Mouse (Mus musculus): ENCODE results near the gene Lnx2. TPM values are rescaled to one million over a fixed set of nuclear protein-coding genes. Genes with fewer than 3 reads are reported as not detected.

The Lnx2 gene
- 18.3 and 20.5 TPM in 2 replicates for polyA plus RNA-seq (2015; fragmentation: Nextera tagmentation; extraction: Ambion mirVana)

DNA sequence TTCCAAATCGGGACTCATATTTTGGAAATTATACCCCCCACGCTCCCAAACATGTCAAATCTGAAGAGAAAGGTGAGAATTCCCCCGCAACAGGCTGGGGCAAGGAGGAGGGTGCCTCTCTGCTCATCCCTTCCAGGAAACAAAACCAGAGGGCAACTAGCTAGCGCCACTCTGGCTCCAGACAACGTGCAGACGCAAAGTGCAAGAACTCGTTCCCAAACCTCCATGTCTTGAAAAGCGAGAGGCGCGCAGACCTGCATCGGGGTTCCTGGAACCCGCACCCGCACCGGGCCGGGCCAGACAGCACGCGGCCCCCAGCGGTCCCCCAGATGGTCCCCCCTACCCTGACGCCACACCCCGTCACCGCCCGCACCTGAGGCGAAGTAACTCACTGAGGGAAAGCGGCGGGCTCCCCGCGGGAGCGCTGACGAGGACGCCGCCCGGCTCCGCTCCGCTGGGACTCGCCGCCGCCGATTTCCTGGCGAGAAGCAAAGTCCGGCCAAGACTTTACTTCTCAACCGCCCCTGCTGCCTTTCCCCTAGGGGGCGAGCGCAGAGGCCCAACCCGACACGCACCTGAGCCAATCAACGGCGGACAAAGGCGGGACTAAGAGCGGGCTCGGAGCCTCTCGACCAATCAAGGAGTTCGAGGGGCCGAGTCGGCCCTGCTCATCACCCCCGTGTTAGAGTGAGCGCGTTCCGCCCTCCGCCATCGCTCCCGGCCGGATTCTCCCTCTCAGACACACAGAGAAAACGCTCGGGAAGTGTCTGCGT lies at the start of gene Lnx2:
TSS of gene Lnx2 (minus strand) at position 561 of the 773 bp plus-strand sequence.
- H3K4me3 ChIP-seq (replicated peaks; ENCODE audit: low read length): peak within 1 kb of the TSS; percentile 79
- peak within 1 kb of the TSS; percentile 88 for H3K9ac ChIP-seq (ENCODE audit: low read length)
- H3K4me2 ChIP-seq (ENCODE audit: low read depth, low read length): peak within 1 kb of the TSS; percentile 91
- H3K27me3 ChIP-seq (ENCODE audit: control insufficient read depth, insufficient read depth, low read length): no peaks in the 10 kb centered on the region
- H3K4me1 ChIP-seq (ENCODE audit: control insufficient read depth, insufficient read depth, low read length): peaks cover 33% of the 10 kb centered on the region
- H3K27ac ChIP-seq (ENCODE audit: low read length): peak within 1 kb of the TSS; percentile 98
- peak; percentile 98 for ATAC-seq (ENCODE audit: insufficient read depth, low FRiP score)
- no peaks in the 10 kb centered on the region for H3K36me3 ChIP-seq (ENCODE audit: control insufficient read depth, insufficient read depth, low read length)
- no peaks in the 10 kb centered on the region for H3K9me3 ChIP-seq (replicated peaks; ENCODE audit: control insufficient read depth, low read length)
- under 1% methylated on average over 63 of the region's 65 CpGs for WGBS

DNA sequence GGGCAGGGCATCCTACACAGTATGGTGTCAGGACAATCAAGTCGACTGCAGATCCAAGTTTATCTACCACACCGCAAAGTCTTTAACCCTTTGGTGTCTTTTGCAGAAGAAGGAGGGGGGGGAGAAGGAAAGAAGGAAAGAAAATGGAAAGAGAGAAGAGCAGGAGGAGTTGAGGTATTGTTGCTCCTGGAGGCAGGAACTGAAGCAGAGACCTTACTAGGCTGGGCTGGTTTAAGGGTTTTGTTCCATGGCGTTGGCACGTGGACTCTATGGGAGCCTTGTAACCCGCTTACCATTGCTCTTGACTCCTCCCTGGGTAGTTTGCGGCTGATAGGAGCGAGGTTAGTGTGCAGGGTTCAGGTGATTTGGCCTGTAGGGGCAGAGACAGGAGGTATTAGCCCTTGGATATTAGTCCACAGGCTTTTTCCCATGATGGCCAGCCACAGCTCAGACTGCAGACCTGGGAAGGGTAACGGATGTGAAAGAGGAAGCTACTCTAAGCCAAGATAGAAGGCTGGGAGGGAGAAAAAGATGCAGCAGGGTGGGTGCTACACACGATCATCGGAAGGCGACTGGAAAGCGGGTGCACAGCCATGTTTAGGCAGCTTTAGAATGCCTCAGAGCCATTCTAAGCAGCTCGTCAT lies 49.3 kb upstream of the Lnx2 start:
- no peak overlapping the region for H3K27ac ChIP-seq (ENCODE audit: low read length)
- ATAC-seq (ENCODE audit: insufficient read depth, low FRiP score): no peak
- peaks cover 4% of the 10 kb centered on the region; the same call in 1 of the 2 replicates for H3K9me3 ChIP-seq (replicated peaks; ENCODE audit: control insufficient read depth, low read length)
- 0 out of 2 replicates have a peak, but pooled peaks cover 2% of the 10 kb centered on the region for H3K36me3 ChIP-seq (ENCODE audit: control insufficient read depth, insufficient read depth, low read length)
- no peak overlapping the region for H3K9ac ChIP-seq (ENCODE audit: low read length)
- 84% methylated on average over 13 of the region's 13 CpGs for WGBS
- no peak overlapping the region for H3K4me3 ChIP-seq (replicated peaks; ENCODE audit: low read length)
- no peaks in the 10 kb centered on the region for H3K4me1 ChIP-seq (ENCODE audit: control insufficient read depth, insufficient read depth, low read length)
- H3K27me3 ChIP-seq (ENCODE audit: control insufficient read depth, insufficient read depth, low read length): no peaks in the 10 kb centered on the region
- no peak overlapping the region for H3K4me2 ChIP-seq (ENCODE audit: low read depth, low read length)

DNA sequence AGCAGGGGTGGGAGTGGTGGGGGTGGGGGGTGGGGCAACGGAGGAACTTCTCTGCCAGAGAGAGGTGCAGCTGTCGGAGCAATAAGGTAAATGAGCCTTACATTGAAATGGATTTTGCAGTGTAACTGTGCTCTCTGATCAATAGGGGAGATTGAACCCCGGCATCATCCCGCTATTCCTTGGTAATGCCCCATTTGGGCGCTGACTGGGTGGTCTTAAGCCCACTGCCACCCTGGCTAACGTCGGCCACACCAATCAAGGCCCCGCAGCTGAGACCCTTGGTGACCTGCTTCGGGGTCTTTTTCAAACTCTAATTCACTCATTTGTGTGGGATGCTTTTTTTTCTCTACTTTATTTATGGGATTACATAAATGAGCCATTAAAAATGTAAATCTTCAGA lies 48.4 kb upstream of the Lnx2 start:
- ATAC-seq (ENCODE audit: insufficient read depth, low FRiP score): no peak
- H3K4me2 ChIP-seq (ENCODE audit: low read depth, low read length): no peak overlapping the region

DNA sequence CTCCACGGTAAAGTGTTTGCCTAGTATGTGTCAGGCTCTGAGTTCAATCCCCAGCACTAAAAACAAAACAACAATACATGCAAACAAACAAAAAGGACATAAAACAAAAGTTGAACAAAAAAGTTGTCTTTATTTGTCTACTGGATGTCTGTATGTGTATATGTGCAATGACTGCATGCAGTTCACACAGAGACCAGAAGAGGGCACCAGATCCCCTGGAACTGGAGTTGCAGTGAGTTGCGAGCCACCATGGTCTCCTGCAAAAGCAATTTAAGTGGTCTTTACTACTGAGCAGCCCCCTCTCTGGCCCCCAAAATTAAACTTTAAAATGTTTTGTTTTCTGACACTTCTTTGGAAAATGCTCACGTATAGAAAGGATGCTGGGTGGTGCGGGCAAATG lies 44.8 kb upstream of the Lnx2 start:
- peaks cover 4% of the 10 kb centered on the region; the same call in 1 of the 2 replicates for H3K9me3 ChIP-seq (replicated peaks; ENCODE audit: control insufficient read depth, low read length)
- no peak overlapping the region for H3K27ac ChIP-seq (ENCODE audit: low read length)
- no peak overlapping the region for H3K4me3 ChIP-seq (replicated peaks; ENCODE audit: low read length)
- H3K36me3 ChIP-seq (ENCODE audit: control insufficient read depth, insufficient read depth, low read length): 0 out of 2 replicates have a peak, but pooled peaks cover 2% of the 10 kb centered on the region
- no peaks in the 10 kb centered on the region for H3K4me1 ChIP-seq (ENCODE audit: control insufficient read depth, insufficient read depth, low read length)
- WGBS: 93% methylated on average over 4 of the region's 4 CpGs
- ATAC-seq (ENCODE audit: insufficient read depth, low FRiP score): no peak
- H3K27me3 ChIP-seq (ENCODE audit: control insufficient read depth, insufficient read depth, low read length): no peaks in the 10 kb centered on the region
- no peak overlapping the region for H3K4me2 ChIP-seq (ENCODE audit: low read depth, low read length)
- H3K9ac ChIP-seq (ENCODE audit: low read length): no peak overlapping the region

More for the DNA sequence above, 48.4 kb upstream of the Lnx2 start:
- no peak overlapping the region for H3K4me3 ChIP-seq (replicated peaks; ENCODE audit: low read length)
- 0 out of 2 replicates have a peak, but pooled peaks cover 2% of the 10 kb centered on the region for H3K36me3 ChIP-seq (ENCODE audit: control insufficient read depth, insufficient read depth, low read length)
- H3K9ac ChIP-seq (ENCODE audit: low read length): no peak overlapping the region
- no peak overlapping the region for H3K27ac ChIP-seq (ENCODE audit: low read length)
- H3K4me1 ChIP-seq (ENCODE audit: control insufficient read depth, insufficient read depth, low read length): no peaks in the 10 kb centered on the region
- H3K9me3 ChIP-seq (replicated peaks; ENCODE audit: control insufficient read depth, low read length): peaks cover 4% of the 10 kb centered on the region; the same call in 1 of the 2 replicates
- H3K27me3 ChIP-seq (ENCODE audit: control insufficient read depth, insufficient read depth, low read length): no peaks in the 10 kb centered on the region
- WGBS: 54% methylated on average over 9 of the region's 9 CpGs

DNA sequence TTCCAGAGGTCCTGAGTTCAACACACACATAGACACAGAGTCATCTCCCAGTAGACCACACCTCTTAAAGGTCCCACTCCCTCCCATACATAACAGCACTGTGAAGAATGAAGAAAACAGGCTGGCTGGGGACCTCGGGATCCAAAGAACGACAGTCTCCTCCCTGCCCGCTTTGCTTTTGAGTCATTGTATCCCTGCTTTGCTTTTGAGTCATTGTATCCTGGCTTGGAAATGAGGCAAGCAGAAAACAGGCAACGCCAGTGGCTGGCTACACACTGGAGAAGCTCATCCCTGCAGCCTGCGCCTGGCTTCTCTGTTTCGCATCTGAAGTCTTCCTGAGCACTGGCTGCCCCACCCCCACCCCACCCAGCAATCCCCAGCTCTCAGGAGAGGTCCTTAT lies 40.6 kb upstream of the Lnx2 start:
- H3K9ac ChIP-seq (ENCODE audit: low read length): no peak overlapping the region
- ATAC-seq (ENCODE audit: insufficient read depth, low FRiP score): no peak
- H3K4me2 ChIP-seq (ENCODE audit: low read depth, low read length): no peak overlapping the region
- 30% methylated on average over 6 of the region's 6 CpGs for WGBS
- H3K9me3 ChIP-seq (replicated peaks; ENCODE audit: control insufficient read depth, low read length): peaks cover 9% of the 10 kb centered on the region; the same call in 1 of the 2 replicates
- H3K27ac ChIP-seq (ENCODE audit: low read length): no peak overlapping the region
- no peak overlapping the region for H3K4me3 ChIP-seq (replicated peaks; ENCODE audit: low read length)
- no peaks in the 10 kb centered on the region for H3K27me3 ChIP-seq (ENCODE audit: control insufficient read depth, insufficient read depth, low read length)
- H3K36me3 ChIP-seq (ENCODE audit: control insufficient read depth, insufficient read depth, low read length): peaks cover 7% of the 10 kb centered on the region
- no peaks in the 10 kb centered on the region for H3K4me1 ChIP-seq (ENCODE audit: control insufficient read depth, insufficient read depth, low read length)

DNA sequence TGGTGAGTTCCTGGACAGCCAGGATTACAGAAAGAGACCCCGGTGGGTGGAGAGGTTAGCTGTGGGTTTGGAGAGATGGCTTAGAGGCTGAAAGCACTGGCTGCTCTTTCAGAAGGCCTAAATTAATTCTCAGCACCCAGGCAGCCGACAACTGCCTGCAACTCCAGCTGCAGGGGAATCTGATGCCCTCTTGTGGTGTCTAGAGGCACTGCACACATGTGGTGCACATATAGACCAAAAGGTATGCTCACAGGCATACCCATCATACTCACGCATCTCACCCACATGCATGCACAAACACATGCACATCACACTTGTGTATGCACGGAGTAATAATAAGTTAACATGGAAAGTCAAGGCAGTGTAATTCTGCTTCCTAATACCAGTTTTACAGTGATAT lies 39.2 kb upstream of the Lnx2 start:
- WGBS: 95% methylated on average over 4 of the region's 4 CpGs
- Histone ChIP-seq H3K4me2 (ENCODE audit: low read depth, low read length) (no peak overlapping the region), H3K9me3 (replicated peaks; ENCODE audit: control insufficient read depth, low read length) (0 out of 2 replicates have a peak, but pooled peaks cover 6% of the 10 kb centered on the region), H3K27me3 (ENCODE audit: control insufficient read depth, insufficient read depth, low read length) (no peaks in the 10 kb centered on the region), H3K4me1 (ENCODE audit: control insufficient read depth, insufficient read depth, low read length) (no peaks in the 10 kb centered on the region), H3K36me3 (ENCODE audit: control insufficient read depth, insufficient read depth, low read length) (peaks cover 13% of the 10 kb centered on the region), H3K27ac (ENCODE audit: low read length) (no peak overlapping the region), H3K9ac (ENCODE audit: low read length) (no peak overlapping the region), H3K4me3 (replicated peaks; ENCODE audit: low read length) (no peak overlapping the region)
- ATAC-seq (ENCODE audit: insufficient read depth, low FRiP score): no peak

DNA sequence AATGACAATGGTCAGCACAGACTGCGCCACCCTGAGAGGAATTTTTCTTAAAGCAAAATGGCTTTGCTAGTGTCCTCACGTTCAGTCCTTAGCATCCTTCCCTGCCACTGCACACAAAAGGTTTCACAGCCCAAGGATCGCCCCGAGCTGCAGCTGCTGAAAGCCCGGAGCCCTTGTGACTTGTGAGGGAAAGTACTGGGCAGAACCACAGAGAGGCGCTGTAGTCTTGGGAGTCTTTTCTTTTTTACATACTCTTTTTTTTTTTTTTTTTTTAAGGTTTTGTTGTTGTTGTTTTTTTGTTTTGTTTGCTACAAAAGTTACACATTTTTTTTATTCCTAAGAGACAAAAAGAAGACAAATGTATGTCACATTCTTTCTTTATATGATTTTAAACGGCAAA lies 38.4 kb upstream of the Lnx2 start:
- no peak for ATAC-seq (ENCODE audit: insufficient read depth, low FRiP score)
- Histone ChIP-seq H3K4me2 (ENCODE audit: low read depth, low read length) (no peak overlapping the region), H3K9me3 (replicated peaks; ENCODE audit: control insufficient read depth, low read length) (0 out of 2 replicates have a peak, but pooled peaks cover 6% of the 10 kb centered on the region), H3K9ac (ENCODE audit: low read length) (no peak overlapping the region), H3K27ac (ENCODE audit: low read length) (no peak overlapping the region), H3K4me3 (replicated peaks; ENCODE audit: low read length) (no peak overlapping the region), H3K4me1 (ENCODE audit: control insufficient read depth, insufficient read depth, low read length) (no peaks in the 10 kb centered on the region), H3K36me3 (ENCODE audit: control insufficient read depth, insufficient read depth, low read length) (peaks cover 13% of the 10 kb centered on the region), H3K27me3 (ENCODE audit: control insufficient read depth, insufficient read depth, low read length) (no peaks in the 10 kb centered on the region)
- WGBS: 73% methylated on average over 7 of the region's 7 CpGs

DNA sequence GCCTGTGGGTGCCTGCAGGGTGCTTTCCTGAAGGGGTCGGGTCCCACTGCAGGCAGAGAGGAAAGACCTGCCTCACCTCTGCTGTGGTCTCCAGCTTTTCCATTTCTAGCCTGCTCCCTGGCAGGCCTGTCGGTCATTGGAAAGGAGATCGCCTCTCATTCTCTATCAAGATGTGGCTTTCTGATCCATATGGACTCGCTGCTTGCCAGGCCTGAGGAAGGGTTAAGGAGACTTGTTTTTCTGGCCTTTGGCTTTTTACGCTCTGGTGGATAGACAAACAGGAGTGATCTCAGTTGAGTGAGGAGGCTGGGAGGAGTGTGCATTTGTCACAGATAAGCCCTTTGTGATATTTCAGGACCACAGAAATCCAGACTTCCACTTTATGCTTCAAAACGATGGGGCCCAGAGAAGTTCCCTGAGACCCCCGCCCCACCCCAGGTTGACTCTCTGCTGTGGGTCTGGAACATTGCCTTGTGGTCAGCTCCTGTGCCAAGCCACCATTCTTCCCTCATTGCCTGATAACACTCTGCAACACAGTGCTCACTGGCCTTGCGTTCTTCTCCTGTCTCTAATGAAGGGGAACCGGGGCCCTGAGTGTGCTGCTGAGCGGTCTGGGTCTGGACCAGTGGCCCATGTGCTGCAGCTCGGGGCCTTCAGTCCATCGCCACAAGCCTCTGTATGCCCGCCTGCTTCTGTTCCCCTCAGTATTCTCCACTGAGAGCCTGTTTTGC lies 32.6 kb upstream of the Lnx2 start:
- WGBS: 90% methylated on average over 13 of the region's 13 CpGs
- Histone ChIP-seq H3K4me1 (ENCODE audit: control insufficient read depth, insufficient read depth, low read length) (no peaks in the 10 kb centered on the region), H3K4me2 (ENCODE audit: low read depth, low read length) (no peak overlapping the region), H3K27ac (ENCODE audit: low read length) (no peak overlapping the region), H3K27me3 (ENCODE audit: control insufficient read depth, insufficient read depth, low read length) (no peaks in the 10 kb centered on the region), H3K4me3 (replicated peaks; ENCODE audit: low read length) (no peak overlapping the region), H3K9ac (ENCODE audit: low read length) (no peak overlapping the region), H3K9me3 (replicated peaks; ENCODE audit: control insufficient read depth, low read length) (no peaks in the 10 kb centered on the region), H3K36me3 (ENCODE audit: control insufficient read depth, insufficient read depth, low read length) (peaks cover 23% of the 10 kb centered on the region)
- ATAC-seq (ENCODE audit: insufficient read depth, low FRiP score): no peak

DNA sequence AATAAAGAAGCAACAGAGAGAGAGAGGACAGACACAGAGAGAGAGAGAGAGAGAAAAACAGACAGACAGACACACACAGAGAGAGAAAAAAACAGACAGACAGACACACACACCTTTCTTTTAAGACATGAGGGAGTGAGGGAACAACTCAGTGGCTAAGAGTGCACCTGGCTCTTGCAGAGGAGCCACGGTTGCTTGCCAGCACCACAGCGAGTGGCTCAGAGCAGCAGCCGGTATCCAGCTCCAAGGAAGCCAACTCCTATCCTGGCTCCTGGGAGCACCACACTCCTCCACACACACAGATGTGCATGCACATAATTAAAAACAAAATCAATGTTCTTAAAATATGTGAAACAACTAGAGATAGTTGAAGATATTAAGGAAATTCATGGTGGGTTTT lies 30.9 kb upstream of the Lnx2 start:
- no peak overlapping the region for H3K4me2 ChIP-seq (ENCODE audit: low read depth, low read length)
- H3K27ac ChIP-seq (ENCODE audit: low read length): no peak overlapping the region
- 96% methylated on average over 3 of the region's 3 CpGs for WGBS
- H3K27me3 ChIP-seq (ENCODE audit: control insufficient read depth, insufficient read depth, low read length): no peaks in the 10 kb centered on the region
- ATAC-seq (ENCODE audit: insufficient read depth, low FRiP score): no peak
- no peaks in the 10 kb centered on the region for H3K4me1 ChIP-seq (ENCODE audit: control insufficient read depth, insufficient read depth, low read length)
- H3K4me3 ChIP-seq (replicated peaks; ENCODE audit: low read length): no peak overlapping the region
- no peak overlapping the region for H3K9ac ChIP-seq (ENCODE audit: low read length)
- no peaks in the 10 kb centered on the region for H3K9me3 ChIP-seq (replicated peaks; ENCODE audit: control insufficient read depth, low read length)
- H3K36me3 ChIP-seq (ENCODE audit: control insufficient read depth, insufficient read depth, low read length): peaks cover 20% of the 10 kb centered on the region
